Mouse (Mus musculus) heart, embryonic 12.5 days (tissue): ENCODE data around the gene Med13l. TPM values are rescaled to one million over a fixed set of nuclear protein-coding genes. Genes with fewer than 3 reads are reported as not detected.
A peak's percentile ranks its signal among the peaks of the same experiment; 100 is the strongest.

Experiments
- ATAC-seq: fragments of 200-750 bp; cut with Nextera tagmentation; 2 replicates; pipeline ENCODE4 v1.8.0; 2017; ENCODE audit warnings: moderate TSS enrichment, moderate library complexity; ENCODE audit not compliant: insufficient number of reproducible peaks, low FRiP score
- H3K27ac ChIP-seq: fragments of 300-500 bp; sonication (generic); 2 replicates; pipeline ENCODE4 v1.5.1; 2016; ENCODE audit warnings: mild to moderate bottlenecking, moderate library complexity; ENCODE audit not compliant: poor library complexity, severe bottlenecking
- H3K27me3 ChIP-seq: fragments of 300-500 bp; sonication (generic); replicated peaks from 2 replicates; pipeline ENCODE4 v1.6.1; 2016; ENCODE audit warnings: mild to moderate bottlenecking, moderate library complexity
- H3K36me3 ChIP-seq: fragments of 300-500 bp; sonication (generic); 2 replicates; pipeline ENCODE4 v1.6.1; 2016; ENCODE audit warnings: mild to moderate bottlenecking, moderate library complexity
- H3K4me1 ChIP-seq: fragments of 300-500 bp; sonication (generic); replicated peaks from 2 replicates; pipeline ENCODE4 v1.6.1; 2016; ENCODE audit warnings: mild to moderate bottlenecking
- H3K4me2 ChIP-seq: fragments of 300-500 bp; sonication (generic); 2 replicates; pipeline ENCODE4 v1.6.1; 2016; ENCODE audit warnings: mild to moderate bottlenecking, moderate library complexity
- H3K4me3 ChIP-seq: fragments of 300-500 bp; sonication (generic); 2 replicates; pipeline ENCODE4 v1.5.1; 2016; ENCODE audit warnings: mild to moderate bottlenecking
- H3K9ac ChIP-seq: fragments of 300-500 bp; sonication (generic); 2 replicates; pipeline ENCODE4 v1.6.1; 2016; ENCODE audit warnings: mild to moderate bottlenecking, moderate library complexity
- H3K9me3 ChIP-seq: fragments of 300-500 bp; sonication (generic); replicated peaks from 2 replicates; pipeline ENCODE4 v1.6.1; 2016; ENCODE audit warnings: mild to moderate bottlenecking, moderate library complexity
- WGBS: fragments of 180-500 bp; shearing (Covaris S2); methylation state at CpG from one replicate; pipeline ENCODE4 v1.1.7; 2016; 5-methylcytosine and 5-hydroxymethylcytosine counted together
- polyA plus RNA-seq: library from polyadenylated mRNA; unstranded; fragments of >200 nt; fragmentation: Nextera tagmentation; extraction: Ambion mirVana; gene quantifications from 2 replicates; pipeline ENCODE4 v1.2.1, GENCODE M21; 2016

The Med13l gene
- polyA plus RNA-seq, 1 experiment from 2014 or later, result 10.0 TPM

DNA sequence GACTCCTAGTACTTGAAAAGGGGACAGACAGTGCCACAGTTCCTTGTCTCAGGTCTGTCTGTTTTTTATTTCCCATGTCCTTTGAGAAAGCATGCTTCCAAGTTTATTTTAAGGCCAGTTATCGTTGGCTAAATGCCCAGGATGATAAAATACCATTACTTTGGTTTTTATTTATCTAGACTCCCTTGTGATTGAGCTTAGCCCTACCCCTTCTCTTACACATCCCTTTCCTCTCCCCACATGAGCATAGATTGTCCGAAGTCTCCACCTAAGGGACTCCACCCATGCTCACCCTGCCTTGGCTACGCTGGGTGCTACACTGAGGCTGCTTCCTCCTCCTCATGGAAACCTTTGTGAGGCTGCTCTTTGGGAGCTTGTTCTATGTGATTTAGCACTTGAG is 115.2 kb downstream of the Med13l start:
- H3K36me3 ChIP-seq, result no peaks in the 10 kb centered on the region
- WGBS, result 34% methylated on average over 3 of the region's 3 CpGs
- H3K4me3 ChIP-seq, result no peak overlapping the region
- ATAC-seq, result peak; percentile 70; the same call in 1 of the 2 replicates
- H3K4me2 ChIP-seq, result peak overlapping the region; percentile 29
- peak overlapping the region; percentile 60 for H3K27ac ChIP-seq
- peaks cover 74% of the 10 kb centered on the region for H3K4me1 ChIP-seq
- no peak overlapping the region for H3K9ac ChIP-seq
- no peaks in the 10 kb centered on the region for H3K27me3 ChIP-seq
- no peaks in the 10 kb centered on the region for H3K9me3 ChIP-seq

DNA sequence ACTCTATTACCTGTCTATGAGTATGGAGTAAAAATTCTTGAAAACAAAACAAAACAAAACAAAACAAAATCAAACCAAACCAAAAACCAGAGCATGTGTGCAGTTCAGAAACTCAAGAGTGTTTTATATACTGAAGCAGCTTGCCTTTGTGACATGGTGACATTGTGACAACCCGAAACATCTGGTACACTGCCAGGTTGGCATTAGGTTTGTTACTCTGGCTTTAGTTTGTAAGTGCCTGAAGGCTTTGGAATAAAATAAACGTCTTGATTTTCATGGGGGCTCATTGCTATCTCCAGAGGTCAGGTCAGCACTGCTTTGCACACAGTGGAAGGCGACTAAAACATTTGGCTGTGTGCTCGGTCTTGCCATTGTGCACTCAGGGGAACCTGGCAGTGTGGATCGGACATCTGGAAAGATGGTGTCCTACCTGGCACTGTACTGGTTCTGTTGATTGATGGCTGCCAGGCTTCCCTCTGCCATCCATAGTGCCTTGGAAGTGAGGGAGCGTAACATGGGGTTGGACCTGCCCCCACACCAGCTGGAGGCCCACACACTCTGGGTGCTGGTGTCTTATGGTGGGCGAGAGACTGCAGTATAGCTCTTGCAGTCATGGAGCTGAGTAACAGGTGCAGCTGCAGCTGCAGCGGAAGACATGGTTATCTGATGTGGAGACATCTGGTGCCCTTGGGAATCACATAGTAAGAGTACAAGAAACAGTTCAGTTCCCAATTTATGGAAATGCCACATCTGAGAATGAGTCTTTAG is 115.9 kb downstream of the Med13l start:
- Histone ChIP-seq H3K4me1 (peaks cover 75% of the 10 kb centered on the region), H3K36me3 (no peaks in the 10 kb centered on the region), H3K27me3 (no peaks in the 10 kb centered on the region), H3K4me2 (no peak overlapping the region), H3K9me3 (no peaks in the 10 kb centered on the region), H3K27ac (no peak overlapping the region; the same call in 1 of the 2 replicates), H3K4me3 (no peak overlapping the region), H3K9ac (no peak overlapping the region)
- no peak for ATAC-seq
- WGBS, result 77% methylated on average over 8 of the region's 8 CpGs

DNA sequence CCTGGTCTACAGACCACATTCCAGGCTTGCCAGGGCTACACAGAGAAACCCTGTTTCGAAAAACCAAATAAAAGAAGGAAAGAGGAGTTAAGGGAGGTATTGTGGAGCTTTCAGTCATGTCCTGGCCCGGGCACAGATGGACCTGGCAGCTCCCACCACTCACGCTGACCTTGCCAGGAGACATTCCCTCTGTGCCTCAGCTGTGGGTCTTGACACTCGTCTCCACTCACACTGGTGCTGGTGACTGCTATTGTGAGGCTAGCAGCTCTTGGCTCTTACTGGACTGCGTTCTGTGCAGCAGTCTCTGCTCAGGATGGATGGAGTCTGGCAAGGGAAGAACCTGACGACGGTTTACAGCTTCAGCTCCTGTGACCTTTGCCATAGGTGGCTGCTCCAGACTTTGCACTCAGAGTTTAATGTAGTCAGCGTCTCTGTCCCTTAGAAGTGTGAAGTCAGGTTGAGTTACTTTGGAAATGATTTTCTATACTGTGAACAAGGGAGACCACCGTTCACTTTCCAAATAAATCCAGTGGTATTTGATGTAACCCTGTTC is 118.9 kb downstream of the Med13l start:
- no peak for ATAC-seq
- WGBS, result 67% methylated on average over 9 of the region's 9 CpGs
- peaks cover 14% of the 10 kb centered on the region for H3K36me3 ChIP-seq
- H3K27ac ChIP-seq, result no peak overlapping the region
- H3K9me3 ChIP-seq, result no peaks in the 10 kb centered on the region
- no peak overlapping the region for H3K4me2 ChIP-seq
- H3K9ac ChIP-seq, result no peak overlapping the region
- H3K4me3 ChIP-seq, result no peak overlapping the region
- peaks cover 51% of the 10 kb centered on the region for H3K4me1 ChIP-seq
- H3K27me3 ChIP-seq, result no peaks in the 10 kb centered on the region

DNA sequence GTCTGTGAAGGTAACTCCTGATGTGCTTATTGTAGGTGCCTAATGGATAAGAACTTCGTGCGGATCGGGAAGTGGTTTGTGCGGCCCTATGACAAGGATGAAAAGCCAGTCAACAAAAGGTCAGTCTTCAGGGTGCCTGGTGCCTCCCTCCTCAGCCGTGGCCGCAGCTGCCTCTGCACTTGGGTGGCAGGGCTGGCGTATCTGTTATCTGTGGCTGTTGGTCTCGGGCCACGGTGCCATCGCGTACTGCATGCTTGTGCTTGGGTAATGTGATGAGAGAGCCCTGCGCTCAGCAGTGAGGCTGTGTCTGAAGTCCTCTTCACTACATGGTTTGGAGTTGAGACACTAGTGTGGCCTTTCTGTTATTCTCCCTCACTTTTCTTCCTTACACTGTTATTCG is 120.4 kb downstream of the Med13l start:
- no peak for ATAC-seq
- no peak overlapping the region for H3K4me3 ChIP-seq
- H3K4me2 ChIP-seq, result no peak overlapping the region
- WGBS, result 78% methylated on average over 13 of the region's 13 CpGs
- peaks cover 37% of the 10 kb centered on the region for H3K4me1 ChIP-seq
- H3K36me3 ChIP-seq, result peaks cover 14% of the 10 kb centered on the region
- no peaks in the 10 kb centered on the region for H3K9me3 ChIP-seq
- H3K27ac ChIP-seq, result no peak overlapping the region
- no peak overlapping the region for H3K9ac ChIP-seq
- no peaks in the 10 kb centered on the region for H3K27me3 ChIP-seq

DNA sequence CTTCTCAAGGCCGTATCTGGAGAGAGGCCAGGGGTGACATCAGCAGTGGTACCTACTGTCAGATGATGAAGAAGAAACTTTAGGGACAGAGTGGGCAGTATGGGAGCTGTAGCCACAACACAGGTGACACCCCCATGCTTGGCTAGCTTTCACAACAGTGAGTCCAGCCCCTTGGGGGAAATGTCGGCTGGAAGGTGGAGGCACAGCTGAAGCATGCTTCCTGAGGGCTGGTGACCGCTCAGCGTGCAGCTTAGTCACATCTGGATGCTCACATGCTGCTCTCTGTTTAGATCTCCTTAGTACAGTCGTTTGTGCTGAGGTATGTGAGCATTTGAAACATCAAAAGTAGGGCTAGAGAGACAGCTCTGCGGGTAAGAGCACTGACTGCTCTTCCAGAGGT is 121.5 kb downstream of the Med13l start:
- Histone ChIP-seq H3K36me3 (peaks cover 14% of the 10 kb centered on the region), H3K4me2 (no peak overlapping the region), H3K27me3 (no peaks in the 10 kb centered on the region), H3K27ac (no peak overlapping the region), H3K4me1 (peaks cover 29% of the 10 kb centered on the region), H3K4me3 (no peak overlapping the region), H3K9ac (no peak overlapping the region), H3K9me3 (no peaks in the 10 kb centered on the region)
- ATAC-seq, result no peak
- 93% methylated on average over 6 of the region's 6 CpGs for WGBS

DNA sequence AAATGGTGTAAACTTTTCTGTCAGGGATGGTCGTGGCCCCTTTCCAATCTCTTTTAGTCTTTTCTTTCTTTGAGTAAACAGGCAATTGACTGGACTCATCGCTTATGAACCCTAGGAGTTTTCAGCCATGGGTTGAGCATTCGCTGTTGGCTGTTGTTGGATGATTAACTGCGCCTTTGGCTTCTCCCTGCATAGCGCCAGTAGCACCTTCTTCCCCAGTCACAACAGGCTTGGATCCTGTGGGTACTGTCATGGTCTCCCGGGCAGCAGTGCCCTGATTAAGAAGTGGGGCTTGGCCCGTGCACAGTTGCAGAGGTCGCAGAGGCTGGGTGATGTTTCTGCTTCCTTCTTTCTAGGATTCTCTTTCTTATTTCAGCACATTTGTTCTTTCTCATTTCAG is 124.7 kb downstream of the Med13l start:
- H3K36me3 ChIP-seq, result peaks cover 14% of the 10 kb centered on the region
- H3K27me3 ChIP-seq, result no peaks in the 10 kb centered on the region
- H3K9ac ChIP-seq, result no peak overlapping the region
- 92% methylated on average over 8 of the region's 8 CpGs for WGBS
- no peaks in the 10 kb centered on the region for H3K9me3 ChIP-seq
- no peak for ATAC-seq
- no peak overlapping the region for H3K4me2 ChIP-seq
- no peak overlapping the region for H3K27ac ChIP-seq
- H3K4me1 ChIP-seq, result peaks cover 24% of the 10 kb centered on the region
- no peak overlapping the region for H3K4me3 ChIP-seq

DNA sequence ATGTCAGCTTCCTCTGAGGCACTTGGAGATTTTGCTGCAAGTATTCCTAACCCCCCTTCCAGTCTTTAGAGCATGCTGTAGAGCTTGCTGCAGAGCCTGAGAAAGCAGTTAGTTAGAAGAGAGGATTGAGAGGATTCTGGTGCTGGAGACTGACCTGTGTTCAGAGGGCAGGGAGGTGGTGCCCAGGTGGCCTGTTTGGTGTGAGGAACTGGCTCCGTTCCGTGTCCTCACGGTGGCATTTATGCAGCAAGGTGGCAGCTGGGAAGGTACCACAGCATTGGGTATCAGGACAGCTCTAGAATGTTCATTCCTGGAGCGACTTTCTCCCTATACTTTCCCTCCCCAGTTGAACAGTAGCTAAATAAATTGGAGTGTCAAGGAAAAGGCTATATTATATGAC is 125.5 kb downstream of the Med13l start:
- WGBS, result 91% methylated on average over 4 of the region's 4 CpGs
- no peak overlapping the region for H3K4me2 ChIP-seq
- H3K27me3 ChIP-seq, result no peaks in the 10 kb centered on the region
- H3K9me3 ChIP-seq, result no peaks in the 10 kb centered on the region
- H3K4me3 ChIP-seq, result no peak overlapping the region
- H3K36me3 ChIP-seq, result peaks cover 14% of the 10 kb centered on the region
- H3K4me1 ChIP-seq, result peaks cover 24% of the 10 kb centered on the region
- no peak for ATAC-seq
- H3K27ac ChIP-seq, result no peak overlapping the region
- H3K9ac ChIP-seq, result no peak overlapping the region

DNA sequence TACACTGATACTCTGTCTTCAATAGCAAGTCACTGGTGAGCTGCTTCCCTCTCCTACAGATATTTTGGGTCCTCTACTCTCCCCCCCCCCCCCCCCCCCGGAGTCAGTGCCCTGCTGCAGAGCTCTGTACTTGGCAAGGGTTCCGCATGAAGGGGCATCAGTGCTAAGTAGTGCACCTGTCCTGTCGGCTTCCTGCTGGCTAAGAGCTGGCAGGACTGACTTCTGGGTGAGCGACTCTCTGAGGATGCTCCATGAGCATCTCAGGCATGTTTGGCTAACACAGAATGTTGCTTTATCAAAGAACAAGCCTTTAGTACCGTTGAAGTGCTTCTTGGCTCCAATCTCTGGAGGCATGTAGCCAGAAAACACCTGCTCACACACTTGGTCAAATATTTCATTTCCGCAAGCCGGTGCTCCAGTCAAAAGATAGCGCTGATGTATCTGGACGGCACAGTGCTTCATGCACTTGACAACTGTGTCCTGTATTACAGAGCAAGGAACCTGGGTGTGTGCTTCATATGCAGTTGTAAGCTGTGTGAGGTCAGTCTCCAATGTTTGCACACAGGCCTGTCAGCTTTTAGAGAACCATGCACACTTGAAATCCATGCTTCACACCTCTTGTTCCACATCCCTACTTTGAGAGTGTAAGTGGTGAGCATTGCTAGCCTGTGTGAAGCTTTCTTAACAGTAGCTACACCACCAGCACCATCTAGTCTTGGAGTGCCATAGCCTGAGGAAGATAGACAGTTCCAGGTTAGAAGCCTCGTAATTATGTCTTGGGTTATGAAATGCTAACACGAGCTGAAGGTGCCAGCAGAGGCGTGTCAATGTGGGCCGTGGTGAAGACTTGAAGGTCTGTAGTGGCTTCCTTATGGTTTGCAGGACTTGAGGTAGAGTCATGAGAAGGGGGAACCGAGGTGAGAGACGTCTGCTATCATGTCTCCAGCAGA is 128.7 kb downstream of the Med13l start:
- Histone ChIP-seq H3K27ac (no peak overlapping the region), H3K4me1 (peaks cover 38% of the 10 kb centered on the region), H3K9me3 (no peaks in the 10 kb centered on the region), H3K4me3 (no peak overlapping the region), H3K9ac (no peak overlapping the region), H3K36me3 (no peaks in the 10 kb centered on the region), H3K27me3 (no peaks in the 10 kb centered on the region), H3K4me2 (no peak overlapping the region)
- 73% methylated on average over 15 of the region's 15 CpGs for WGBS
- ATAC-seq, result no peak

DNA sequence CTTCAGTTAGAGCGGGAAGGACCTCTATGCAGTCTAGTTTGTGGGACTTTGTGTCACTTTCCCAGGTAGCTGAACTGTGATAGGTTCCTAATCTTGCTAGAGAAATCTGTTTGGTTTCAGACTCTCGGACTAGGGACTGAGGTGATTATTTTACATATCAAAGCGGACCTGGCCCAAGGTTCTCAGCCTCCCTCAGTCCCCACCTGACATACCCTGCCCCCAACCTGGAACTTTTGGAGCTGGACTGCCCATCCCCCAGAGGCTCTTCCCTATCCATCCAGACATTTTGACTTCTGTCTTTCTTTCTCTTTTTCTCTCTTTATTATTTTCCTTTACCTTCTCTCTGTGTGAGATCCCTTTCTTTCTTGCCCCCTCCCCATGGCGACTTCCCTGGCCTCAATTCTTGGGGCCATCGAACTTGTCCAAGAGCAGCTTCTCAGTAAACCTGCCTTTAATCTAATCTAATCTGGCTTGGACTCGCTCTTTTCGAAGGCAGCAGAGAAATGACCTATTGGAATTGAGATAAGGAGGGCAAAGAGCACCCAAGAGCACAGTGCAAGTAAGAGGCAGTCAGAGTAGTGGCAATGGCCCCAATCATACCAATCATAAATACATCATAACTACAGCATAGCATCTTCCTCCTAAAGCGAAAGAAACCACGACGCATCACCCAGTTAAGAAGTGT is 130.7 kb downstream of the Med13l start:
- no peak overlapping the region for H3K4me2 ChIP-seq
- no peak overlapping the region for H3K9ac ChIP-seq
- H3K4me1 ChIP-seq, result peaks cover 47% of the 10 kb centered on the region
- H3K27me3 ChIP-seq, result no peaks in the 10 kb centered on the region
- WGBS, result 63% methylated on average over 10 of the region's 10 CpGs
- no peaks in the 10 kb centered on the region for H3K9me3 ChIP-seq
- no peaks in the 10 kb centered on the region for H3K36me3 ChIP-seq
- H3K27ac ChIP-seq, result no peak overlapping the region
- ATAC-seq, result no peak
- H3K4me3 ChIP-seq, result no peak overlapping the region

DNA sequence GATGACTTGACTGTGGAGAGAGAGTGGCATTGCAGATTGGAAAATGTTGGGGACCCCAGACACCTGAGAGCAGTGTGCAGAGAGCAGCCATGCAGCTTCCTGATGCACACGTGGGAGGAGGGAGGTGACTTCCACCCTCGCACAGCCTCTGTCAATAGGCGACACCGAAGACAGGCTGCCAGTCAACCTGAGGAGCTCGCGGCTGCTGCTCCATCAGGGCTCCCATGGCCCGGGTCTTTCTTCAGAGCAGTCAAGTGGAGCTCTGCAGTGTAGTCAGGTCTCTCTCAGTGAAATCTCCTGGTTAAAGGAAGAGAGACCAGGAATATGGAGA is 131.2 kb downstream of the Med13l start:
- no peak for ATAC-seq
- no peaks in the 10 kb centered on the region for H3K27me3 ChIP-seq
- 48% methylated on average over 7 of the region's 7 CpGs for WGBS

DNA sequence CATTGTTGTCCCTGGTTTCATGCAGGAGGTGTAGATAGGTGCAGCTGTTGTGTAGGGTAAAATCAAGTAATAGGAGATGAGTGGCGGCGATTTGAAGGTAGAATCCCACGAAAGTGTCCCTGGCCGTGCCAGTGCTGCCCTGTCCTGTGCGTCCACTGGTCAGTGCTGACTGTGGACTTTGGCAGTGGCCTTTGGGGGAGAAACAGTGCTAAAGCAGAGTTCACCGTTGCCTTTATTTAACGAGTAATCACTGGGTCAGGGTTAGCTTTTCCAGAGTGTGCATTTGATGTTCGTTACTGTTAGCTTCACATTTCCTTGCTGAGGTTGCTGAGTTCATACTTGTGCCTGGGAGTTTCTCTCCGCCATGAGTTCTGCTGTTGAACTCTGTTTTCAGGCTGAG is 133.5 kb downstream of the Med13l start:
- Histone ChIP-seq H3K9ac (no peak overlapping the region), H3K4me3 (no peak overlapping the region), H3K4me1 (peaks cover 52% of the 10 kb centered on the region), H3K36me3 (no peaks in the 10 kb centered on the region), H3K27ac (no peak overlapping the region), H3K27me3 (no peaks in the 10 kb centered on the region), H3K4me2 (no peak overlapping the region), H3K9me3 (no peaks in the 10 kb centered on the region)
- no peak for ATAC-seq
- 88% methylated on average over 9 of the region's 9 CpGs for WGBS

More for the DNA sequence above, 131.2 kb downstream of the Med13l start:
- Histone ChIP-seq H3K4me3 (no peak overlapping the region), H3K27ac (no peak overlapping the region), H3K9me3 (no peaks in the 10 kb centered on the region), H3K9ac (no peak overlapping the region), H3K36me3 (no peaks in the 10 kb centered on the region), H3K4me1 (peaks cover 52% of the 10 kb centered on the region), H3K4me2 (no peak overlapping the region)
